Mouse (Mus musculus): ENCODE results near the gene Cnst.
"Not testable (repeated sequence)": the region's sequence is repeated elsewhere in the genome, so short reads cannot be mapped to it uniquely, and the experiment has no call there.

The Cnst gene

GRCm38 (mm10) chr1:179545768-179546550 lies at the start of gene Cnst, which contains the start of gene Tfb2m:
Gene Cnst, plus strand, starts transcription at chr1:179546370.
Gene Tfb2m, minus strand, starts transcription at chr1:179546267.
- CTCF ChIA-PET, result not testable (repeated sequence)

- CTCF ChIA-PET, result no interaction called here
Observed at GRCm38 (mm10) chr1:179499257-179499656, 46.9 kb upstream of the Cnst start.

GRCm38 (mm10) chr1:179502565-179502964 lies 43.6 kb upstream of the Cnst start:
- CTCF ChIA-PET, result interaction anchor here (0.6 to 0.8 kb wide), 2 partner anchors 49 to 121 kb away, joined by 4 to 5 read pairs; no protein-coding TSS in a partner anchor

- CTCF ChIA-PET, result interaction anchor here (0.8 kb wide), 2 partner anchors 19 to 71 kb away, joined by 3 read pairs; no protein-coding TSS in a partner anchor
Observed at GRCm38 (mm10) chr1:179506530-179507315, 39.4 kb upstream of the Cnst start.

- CTCF ChIA-PET, result interaction anchor here (0.7 kb wide), 1 partner anchor 56 kb away, joined by 11 read pairs; no protein-coding TSS in a partner anchor
Observed at GRCm38 (mm10) chr1:179510546-179511340, 35.4 kb upstream of the Cnst start.

GRCm38 (mm10) chr1:179511895-179512294 lies 34.3 kb upstream of the Cnst start:
- CTCF ChIA-PET, result no interaction called here

- CTCF ChIA-PET, result interaction anchor here (0.7 kb wide), 1 partner anchor 26 kb away, joined by 5 read pairs; no protein-coding TSS in a partner anchor
Observed at GRCm38 (mm10) chr1:179516941-179517712, 29.0 kb upstream of the Cnst start.

GRCm38 (mm10) chr1:179517713-179518465 lies 28.3 kb upstream of the Cnst start, which contains the start of gene Smyd3:
Gene Smyd3, minus strand, starts transcription at chr1:179518041.
- CTCF ChIA-PET, result interaction anchor here (0.7 kb wide), 1 partner anchor 26 kb away, joined by 5 read pairs; no protein-coding TSS in a partner anchor

- CTCF ChIA-PET, result no interaction called here
Observed at GRCm38 (mm10) chr1:179519901-179520300, 26.3 kb upstream of the Cnst start.

GRCm38 (mm10) chr1:179539054-179539453 lies 7.1 kb upstream of the Cnst start:
- CTCF ChIA-PET, result no interaction called here

- CTCF ChIA-PET, result no interaction called here
Observed at GRCm38 (mm10) chr1:179539887-179540286, 6.3 kb upstream of the Cnst start.

GRCm38 (mm10) chr1:179541502-179541901 lies 4.7 kb upstream of the Cnst start:
- CTCF ChIA-PET, result interaction anchor here (0.6 kb wide), 1 partner anchor 1897 kb away, joined by 4 read pairs; no protein-coding TSS in a partner anchor

GRCm38 (mm10) chr1:179546551-179546917 lies 364 bp downstream of the Cnst start:
- CTCF ChIA-PET, result no interaction called here

- CTCF ChIA-PET, result no interaction called here
Observed at GRCm38 (mm10) chr1:179547176-179547575, 1.0 kb downstream of the Cnst start.

- CTCF ChIA-PET, result interaction anchor here (0.6 kb wide), 1 partner anchor 348 kb away, joined by 5 read pairs; no protein-coding TSS in a partner anchor
Observed at GRCm38 (mm10) chr1:179548220-179548619, 2.0 kb downstream of the Cnst start.

GRCm38 (mm10) chr1:179548996-179549752 lies 3.0 kb downstream of the Cnst start:
- CTCF ChIA-PET, result interaction anchor here (0.7 kb wide), 1 partner anchor 265 kb away, joined by 3 read pairs; no protein-coding TSS in a partner anchor

- CTCF ChIA-PET, result interaction anchor here (0.6 kb wide), 1 partner anchor 36 kb away, joined by 8 read pairs; no protein-coding TSS in a partner anchor
Observed at GRCm38 (mm10) chr1:179551336-179551735, 5.2 kb downstream of the Cnst start.

GRCm38 (mm10) chr1:179551921-179552320 lies 5.8 kb downstream of the Cnst start:
- CTCF ChIA-PET, result no interaction called here

GRCm38 (mm10) chr1:179552751-179553150 lies 6.6 kb downstream of the Cnst start:
- CTCF ChIA-PET, result no interaction called here
